8 mouse cellular contexts compared by ENCODE assay signal in the genomic region with DNA sequence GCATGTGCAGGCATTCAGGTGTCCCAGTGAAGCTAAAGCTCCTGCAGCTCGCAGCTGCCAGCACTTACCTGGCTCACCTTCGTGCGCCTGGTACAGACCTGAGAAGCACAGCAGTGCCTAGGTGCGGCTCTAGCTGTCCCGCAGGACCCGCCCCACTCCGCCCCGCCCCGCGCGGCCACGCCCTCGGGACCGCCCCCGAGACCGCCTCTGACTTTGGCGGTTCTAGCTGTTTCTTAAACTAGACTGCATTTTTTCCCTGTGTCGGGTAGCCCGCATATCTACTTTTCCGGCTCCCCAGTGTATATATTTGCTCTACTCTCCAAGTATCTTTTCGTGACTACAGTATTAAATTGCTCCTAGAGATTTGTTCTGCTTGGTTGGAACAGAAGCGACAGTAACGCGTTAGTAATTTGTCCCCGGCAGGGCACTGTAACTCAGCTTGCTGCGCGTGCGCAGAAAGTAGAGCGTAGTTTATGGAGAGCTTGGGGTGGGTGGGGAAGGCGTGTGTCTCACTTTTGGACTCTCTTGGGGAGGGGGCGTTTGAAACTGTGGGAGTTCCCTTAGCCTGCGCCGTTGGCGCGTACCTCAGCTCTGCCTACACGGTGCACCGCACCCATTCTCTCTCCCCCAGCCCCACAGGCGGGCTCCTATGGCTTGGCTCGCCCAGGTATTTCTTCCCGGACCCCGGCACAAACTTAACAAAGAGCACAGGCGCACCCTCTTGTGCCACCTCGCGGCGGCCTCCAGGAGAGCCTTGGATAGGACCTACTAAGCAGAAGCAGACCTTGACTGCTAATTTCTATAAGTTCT. TPM values are rescaled to one million over a fixed set of nuclear protein-coding genes. Genes with fewer than 3 reads are reported as not detected.
DNase-seq lines count a peak whose midpoint lies in the region; ATAC-seq and TF ChIP-seq lines count a peak whose summit lies in the region.

Gene Mgst3, minus strand, starts transcription at position 159 of the 810 bp plus-strand sequence.

- peak; percentile 77; the same call in 1 of the 2 replicates for TF ChIP-seq POLR2A in bone marrow, adult 2 months (IDR thresholded peaks at IDR 0.05; ENCODE audit: borderline replicate concordance, control insufficient read depth, low read depth, low read length)
- TF ChIP-seq POLR2A in limb, embryonic 14.5 days (IDR thresholded peaks at IDR 0.05; ENCODE audit: borderline replicate concordance, extremely low read depth, insufficient read depth, insufficient read length): peak; percentile 86; the same call in 1 of the 2 replicates

- peak within 1 kb of the TSS; percentile 59 for H3K9ac ChIP-seq in embryonic facial prominence, embryonic 15.5 days
- peak within 1 kb of the TSS; percentile 81 for H3K9ac ChIP-seq in limb, embryonic 14.5 days (ENCODE audit: low read depth, low read length, severe bottlenecking)
- H3K9ac ChIP-seq in midbrain, postnatal 0 days (replicated peaks; ENCODE audit: low read length, poor library complexity, severe bottlenecking): peak within 1 kb of the TSS; percentile 68

- H3K9me3 ChIP-seq in embryonic facial prominence, embryonic 15.5 days (replicated peaks): no peaks in the 10 kb centered on the region
- no peaks in the 10 kb centered on the region for H3K9me3 ChIP-seq in limb, embryonic 14.5 days (ENCODE audit: control insufficient read depth, low read length)
- no peaks in the 10 kb centered on the region for H3K9me3 ChIP-seq in midbrain, postnatal 0 days (ENCODE audit: low read length)

- no peaks in the 10 kb centered on the region for H3K36me3 ChIP-seq in embryonic facial prominence, embryonic 15.5 days
- H3K36me3 ChIP-seq in limb, embryonic 14.5 days (ENCODE audit: control insufficient read depth, insufficient read depth, low read length): no peaks in the 10 kb centered on the region
- no peaks in the 10 kb centered on the region for H3K36me3 ChIP-seq in midbrain, postnatal 0 days (ENCODE audit: insufficient read depth, low read length)

- DNase-seq in 416B (ENCODE audit: low read depth): peak; percentile 96
- DNase-seq in heart, adult 8-10 months (ENCODE audit: low spot score): peak; percentile 97
- peak; percentile 97 for DNase-seq in kidney, adult 9 months
- peak; percentile 95 for DNase-seq in limb, embryonic 14.5 days (ENCODE audit: low spot score)
- peak; percentile 97 for DNase-seq in midbrain, postnatal 0 days (ENCODE audit: low spot score)
- peak; percentile 94 to 95 for DNase-seq in spleen, postnatal 14 days (ENCODE audit: low spot score in 2 of 2)

- peak; percentile 91 for ATAC-seq in embryonic facial prominence, embryonic 15.5 days (ENCODE audit: insufficient number of reproducible peaks, low FRiP score, low TSS enrichment, low read depth)
- ATAC-seq in limb, embryonic 14.5 days (ENCODE audit: low FRiP score, low read depth): peak; percentile 96
- ATAC-seq in midbrain, postnatal 0 days (ENCODE audit: low FRiP score): peak; percentile 92

- H3K27me3 ChIP-seq in embryonic facial prominence, embryonic 15.5 days: peaks cover 9% of the 10 kb centered on the region; the same call in 1 of the 2 replicates
- H3K27me3 ChIP-seq in limb, embryonic 14.5 days (ENCODE audit: control insufficient read depth, insufficient read depth, low read length): no peaks in the 10 kb centered on the region; the same call in 1 of the 2 replicates
- no peaks in the 10 kb centered on the region; the same call in 1 of the 2 replicates for H3K27me3 ChIP-seq in midbrain, postnatal 0 days (ENCODE audit: insufficient read depth, low read length)

- peak; percentile 57 for TF ChIP-seq CTCF in bone marrow, adult 2 months (IDR thresholded peaks at IDR 0.05; ENCODE audit: control insufficient read depth, insufficient read depth, low read length)
- peak; percentile 78 for TF ChIP-seq CTCF in midbrain, postnatal 0 days (IDR thresholded peaks at IDR 0.05)

- H3K4me3 ChIP-seq in bone marrow, adult 2 months (replicated peaks; ENCODE audit: control insufficient read depth, low read depth, low read length): peak within 1 kb of the TSS; percentile 89
- H3K4me3 ChIP-seq in embryonic facial prominence, embryonic 15.5 days (replicated peaks): peak within 1 kb of the TSS; percentile 73
- peak within 1 kb of the TSS; percentile 59 for H3K4me3 ChIP-seq in limb, embryonic 14.5 days (replicated peaks; ENCODE audit: low read length)
- peak within 1 kb of the TSS; percentile 67 for H3K4me3 ChIP-seq in midbrain, postnatal 0 days (ENCODE audit: low read depth, low read length)

- peak within 1 kb of the TSS; percentile 31 for H3K27ac ChIP-seq in bone marrow, adult 2 months (ENCODE audit: control insufficient read depth, insufficient read depth, low read depth, low read length, poor library complexity)
- peak within 1 kb of the TSS; percentile 92 for H3K27ac ChIP-seq in embryonic facial prominence, embryonic 15.5 days (replicated peaks)
- peak within 1 kb of the TSS; percentile 90 for H3K27ac ChIP-seq in limb, embryonic 14.5 days (replicated peaks; ENCODE audit: low read depth, low read length)
- H3K27ac ChIP-seq in midbrain, postnatal 0 days (ENCODE audit: low read depth, low read length): peak within 1 kb of the TSS; percentile 75

- H3K4me1 ChIP-seq in bone marrow, adult 2 months (ENCODE audit: control insufficient read depth, insufficient read depth, low read length): no peaks in the 10 kb centered on the region; the same call in 1 of the 2 replicates
- H3K4me1 ChIP-seq in embryonic facial prominence, embryonic 15.5 days: peaks cover 23% of the 10 kb centered on the region
- H3K4me1 ChIP-seq in limb, embryonic 14.5 days (ENCODE audit: control insufficient read depth, insufficient read depth, low read length): peaks cover 9% of the 10 kb centered on the region
- H3K4me1 ChIP-seq in midbrain, postnatal 0 days (ENCODE audit: insufficient read depth, low read length): no peaks in the 10 kb centered on the region

- peak within 1 kb of the TSS; percentile 94 for H3K4me2 ChIP-seq in embryonic facial prominence, embryonic 15.5 days (replicated peaks)
- H3K4me2 ChIP-seq in limb, embryonic 14.5 days (replicated peaks; ENCODE audit: low read depth, low read length, severe bottlenecking): peak within 1 kb of the TSS; percentile 60
- H3K4me2 ChIP-seq in midbrain, postnatal 0 days (ENCODE audit: low read depth, low read length, poor library complexity, severe bottlenecking): peak within 1 kb of the TSS; percentile 84

- under 1% methylated on average over 45 of the region's 45 CpGs for WGBS in bone marrow, adult 2 months
- under 1% methylated on average over 45 of the region's 45 CpGs for WGBS in embryonic facial prominence, embryonic 15.5 days
- WGBS in limb, embryonic 14.5 days: under 1% methylated on average over 38 of the region's 45 CpGs
- under 1% methylated on average over 45 of the region's 45 CpGs for WGBS in midbrain, postnatal 0 days

RNA-seq across cellular contexts. Expression of gene Mgst3, which starts in this region (rescaled TPM):
- polyA plus RNA-seq in bone marrow, adult 2 months (2011; ENCODE audit: insufficient read depth, insufficient read length, low replicate concordance, missing spikeins): 101 and 121 TPM in 2 replicates
- 74.7 and 76.8 TPM in 2 replicates for polyA plus RNA-seq in embryonic facial prominence, embryonic 15.5 days (2015; fragmentation: Nextera tagmentation; extraction: Ambion mirVana)
- 100 to 1,000 TPM; 345 to 380 (median 359) TPM for total RNA-seq in heart, adult 8-10 months (2022)
- 45.7 and 52.0 TPM in 2 replicates for polyA plus RNA-seq in limb, embryonic 14.5 days (2012; rRNA removed)
- 58.3 and 59.6 TPM in 2 replicates for polyA plus RNA-seq in limb, embryonic 14.5 days (2014; fragmentation: Nextera tagmentation; extraction: Ambion mirVana)
- 221 and 246 TPM in 2 replicates for total RNA-seq in midbrain, postnatal 0 days (2014; rRNA removed)
- polyA plus RNA-seq in midbrain, postnatal 0 days (2015; fragmentation: Nextera tagmentation; extraction: Ambion mirVana): 240 and 311 TPM in 2 replicates

Comparison
In these comparisons a context has a peak if more than half of its experiments do, and no peak if none do; other contexts are left out.
1. Peak in every context shown above with its lines: DNase-seq, ATAC-seq, H3K4me3 ChIP-seq and H3K27ac ChIP-seq.
2. H3K27ac ChIP-seq: peak in every context shown above with its lines; median percentile 92 in embryonic facial prominence, embryonic 15.5 days; 90 in limb, embryonic 14.5 days; 75 in midbrain, postnatal 0 days; 31 in bone marrow, adult 2 months.